Mouse (Mus musculus): ENCODE results near the gene Gng8. TPM values are rescaled to one million over a fixed set of nuclear protein-coding genes. Genes with fewer than 3 reads are reported as not detected.
A peak's percentile ranks its signal among the peaks of the same experiment; 100 is the strongest.

Gene Gng8
- polyA plus RNA-seq, 1 experiment from 2014 or later, result 0.81 TPM

DNA sequence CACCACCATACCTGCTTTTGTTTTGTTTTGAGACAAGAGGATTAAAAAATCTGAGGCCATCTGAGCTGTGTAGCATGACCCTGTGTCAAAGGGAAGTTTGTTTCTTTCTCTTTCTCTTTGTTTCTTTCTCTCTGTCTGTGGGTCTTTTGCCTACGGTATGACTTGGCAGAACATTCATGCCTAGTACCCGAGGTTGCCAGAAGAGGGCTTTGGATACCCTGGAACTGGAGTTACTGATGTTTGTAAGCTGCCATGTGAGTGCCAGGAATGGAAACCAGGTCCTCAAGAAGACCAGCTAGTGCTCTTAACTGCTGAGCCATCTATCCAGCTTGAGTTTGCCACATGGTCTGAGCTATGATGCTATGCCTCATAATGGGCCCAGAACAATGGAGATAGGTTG is 36.8 kb downstream of the Gng8 start:
- DNase-seq, result no peak
- no peak for ATAC-seq (ENCODE audit: low read depth)
- Histone ChIP-seq H3K4me2 (no peak overlapping the region), H3K4me3 (replicated peaks) (no peak overlapping the region), H3K27ac (no peak overlapping the region), H3K36me3 (no peaks in the 10 kb centered on the region), H3K9ac (no peak overlapping the region), H3K9me3 (replicated peaks) (no peaks in the 10 kb centered on the region), H3K27me3 (no peaks in the 10 kb centered on the region), H3K4me1 (replicated peaks) (peaks cover 10% of the 10 kb centered on the region)
- 23% methylated on average over 2 of the region's 2 CpGs for WGBS (ENCODE audit: insufficient replicate concordance)

DNA sequence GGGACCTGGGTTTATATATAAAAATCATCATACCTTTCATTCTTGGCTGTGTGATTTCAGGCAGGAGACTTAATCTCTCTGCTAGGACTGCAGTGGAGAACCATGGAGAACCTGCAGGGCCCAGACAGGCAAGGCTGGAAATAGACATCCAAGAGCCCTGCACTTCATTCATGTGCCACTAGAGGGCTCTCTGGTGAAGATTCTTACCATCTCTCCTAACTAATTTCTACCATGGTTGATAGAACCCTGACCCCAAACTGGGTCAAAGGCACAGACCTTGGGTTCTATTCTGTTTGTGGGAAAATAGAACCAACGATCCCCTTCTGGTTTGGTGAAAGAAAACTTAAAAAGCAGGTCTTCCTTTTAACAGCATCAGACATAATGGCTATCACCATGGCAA is 39.3 kb downstream of the Gng8 start:
- DNase-seq (no peak), ATAC-seq (ENCODE audit: low read depth) (no peak)
- Histone ChIP-seq H3K4me2 (no peak overlapping the region), H3K4me1 (replicated peaks) (0 out of 2 replicates have a peak, but pooled peaks cover 2% of the 10 kb centered on the region), H3K36me3 (no peaks in the 10 kb centered on the region), H3K9ac (no peak overlapping the region), H3K27ac (no peak overlapping the region), H3K4me3 (replicated peaks) (no peak overlapping the region), H3K9me3 (replicated peaks) (no peaks in the 10 kb centered on the region), H3K27me3 (peaks cover 5% of the 10 kb centered on the region; the same call in 1 of the 2 replicates)
- 7% methylated on average over 1 of the region's 1 CpGs for WGBS (ENCODE audit: insufficient replicate concordance)

DNA sequence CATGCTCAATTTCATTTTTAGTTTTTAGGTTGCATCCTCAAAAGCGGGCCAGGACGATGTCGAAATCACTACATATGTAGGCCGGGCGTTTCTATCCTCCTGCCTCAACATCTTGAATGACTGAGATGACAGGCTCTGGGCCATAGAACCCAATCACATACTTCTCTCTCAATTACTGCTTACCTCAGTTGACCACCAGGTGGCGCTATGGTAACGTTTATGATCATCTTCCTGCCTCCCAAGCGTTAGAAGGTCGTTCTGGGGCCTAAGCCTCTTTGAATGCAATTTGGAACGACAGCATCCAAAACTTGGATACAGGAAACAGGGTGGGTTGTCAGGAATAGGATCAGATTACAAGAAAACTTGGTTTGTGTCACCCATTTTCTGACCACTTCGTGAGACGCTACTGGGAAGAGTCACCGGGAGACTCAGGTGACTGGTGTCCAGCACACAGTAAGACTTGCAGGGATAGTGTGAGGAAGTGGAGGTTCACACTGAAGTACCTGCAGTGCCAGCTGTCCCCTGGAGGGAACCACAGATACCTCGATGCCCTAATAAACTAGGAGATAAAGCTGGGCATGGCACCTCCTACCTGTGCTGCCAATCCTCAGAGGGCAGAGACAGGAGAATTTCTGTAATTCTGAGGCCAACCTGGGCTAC is 40.5 kb downstream of the Gng8 start:
- Histone ChIP-seq H3K36me3 (no peaks in the 10 kb centered on the region), H3K4me2 (no peak overlapping the region), H3K27me3 (peaks cover 5% of the 10 kb centered on the region; the same call in 1 of the 2 replicates), H3K27ac (no peak overlapping the region), H3K9ac (no peak overlapping the region), H3K4me3 (replicated peaks) (no peak overlapping the region), H3K4me1 (replicated peaks) (0 out of 2 replicates have a peak, but pooled peaks cover 2% of the 10 kb centered on the region), H3K9me3 (replicated peaks) (no peaks in the 10 kb centered on the region)
- DNase-seq, result peak; percentile 54
- WGBS (ENCODE audit: insufficient replicate concordance), result 19% methylated on average over 14 of the region's 14 CpGs
- peak; percentile 42 for ATAC-seq (ENCODE audit: low read depth)

GRCm38 (mm10) chr7:16932704-16933577 is 41.4 kb downstream of the Gng8 start:
- Histone ChIP-seq H3K9ac (no peak overlapping the region), H3K4me1 (replicated peaks) (0 out of 2 replicates have a peak, but pooled peaks cover 2% of the 10 kb centered on the region), H3K27ac (no peak overlapping the region), H3K4me2 (no peak overlapping the region), H3K4me3 (replicated peaks) (no peak overlapping the region), H3K36me3 (no peaks in the 10 kb centered on the region), H3K9me3 (replicated peaks) (no peaks in the 10 kb centered on the region), H3K27me3 (peaks cover 5% of the 10 kb centered on the region; the same call in 1 of the 2 replicates)
- DNase-seq (no peak), ATAC-seq (ENCODE audit: low read depth) (no peak)
- 34% methylated on average over 14 of the region's 14 CpGs for WGBS (ENCODE audit: insufficient replicate concordance)

GRCm38 (mm10) chr7:16937312-16937711 is 45.7 kb downstream of the Gng8 start:
- no peak overlapping the region for H3K4me2 ChIP-seq
- H3K9me3 ChIP-seq (replicated peaks), result no peaks in the 10 kb centered on the region
- peaks cover 24% of the 10 kb centered on the region for H3K27me3 ChIP-seq
- no peak overlapping the region for H3K9ac ChIP-seq
- ATAC-seq (ENCODE audit: low read depth), result no peak
- DNase-seq, result no peak
- 0 out of 2 replicates have a peak, but pooled peaks cover 2% of the 10 kb centered on the region for H3K4me1 ChIP-seq (replicated peaks)
- H3K36me3 ChIP-seq, result no peaks in the 10 kb centered on the region
- 39% methylated on average over 4 of the region's 4 CpGs for WGBS (ENCODE audit: insufficient replicate concordance)
- no peak overlapping the region for H3K27ac ChIP-seq
- H3K4me3 ChIP-seq (replicated peaks), result no peak overlapping the region

DNA sequence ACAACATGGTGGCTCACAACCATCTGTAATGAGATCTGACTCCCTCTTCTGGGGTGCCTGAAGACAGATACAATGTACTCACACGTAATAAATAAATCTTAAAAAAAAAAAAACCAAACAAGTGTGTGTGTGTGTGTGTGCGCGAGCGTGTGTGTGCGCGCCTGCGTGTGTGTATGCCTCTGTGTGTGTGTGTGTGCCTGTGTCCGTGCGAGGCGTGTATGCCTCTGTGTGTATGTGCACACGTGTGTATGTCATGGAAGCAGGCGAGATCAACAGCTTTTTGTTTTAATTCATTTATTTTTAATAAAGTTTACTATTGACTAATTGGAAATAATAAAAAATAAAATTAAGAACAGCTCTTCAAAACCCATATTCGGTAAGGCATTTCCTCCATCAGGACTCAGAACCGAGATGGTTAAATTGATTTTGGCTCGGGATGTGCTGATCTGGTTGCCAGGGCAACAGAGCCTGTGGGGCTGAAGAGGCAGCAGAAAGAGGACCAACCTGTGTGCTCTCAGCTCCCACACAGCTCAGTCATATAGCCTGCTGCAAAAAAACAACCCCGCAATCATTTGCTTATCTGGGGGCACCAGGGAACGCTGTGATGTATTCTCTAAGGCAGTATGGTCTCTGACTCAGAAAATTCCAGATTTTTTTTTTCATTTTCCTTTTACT is 46.7 kb downstream of the Gng8 start:
- H3K4me2 ChIP-seq, result no peak overlapping the region
- WGBS (ENCODE audit: insufficient replicate concordance), result 58% methylated on average over 17 of the region's 17 CpGs
- peaks cover 33% of the 10 kb centered on the region for H3K27me3 ChIP-seq
- H3K4me3 ChIP-seq (replicated peaks), result no peak overlapping the region
- ATAC-seq (ENCODE audit: low read depth) (no peak), DNase-seq (no peak)
- no peaks in the 10 kb centered on the region for H3K36me3 ChIP-seq
- no peak overlapping the region for H3K27ac ChIP-seq
- H3K4me1 ChIP-seq (replicated peaks), result no peaks in the 10 kb centered on the region
- no peaks in the 10 kb centered on the region for H3K9me3 ChIP-seq (replicated peaks)
- no peak overlapping the region for H3K9ac ChIP-seq

- no peak overlapping the region for H3K4me3 ChIP-seq (replicated peaks)
These were observed 48.7 kb downstream of the Gng8 start for GRCm38 (mm10) chr7:16940292-16940691.

DNA sequence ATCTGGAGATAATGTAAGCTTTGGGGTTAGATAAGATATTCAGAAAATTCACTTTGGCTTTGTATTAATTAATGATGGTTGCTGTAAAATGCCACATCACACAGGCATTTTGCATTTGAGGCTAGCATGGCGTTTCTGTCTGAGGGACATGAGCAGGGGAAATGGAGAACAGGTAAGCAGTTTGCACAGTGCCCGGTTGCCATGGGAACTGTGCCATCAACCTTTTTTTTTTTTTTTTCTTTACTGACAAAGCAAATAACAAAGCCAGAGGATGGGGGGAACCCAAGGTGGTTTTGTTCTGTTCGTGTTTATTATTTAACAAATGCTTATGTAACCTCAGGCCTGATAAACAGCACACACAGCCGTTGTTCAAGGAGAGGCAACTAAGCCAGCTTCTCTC is 51.3 kb downstream of the Gng8 start:
- ATAC-seq (ENCODE audit: low read depth) (no peak), DNase-seq (no peak)
- H3K27ac ChIP-seq, result no peak overlapping the region
- WGBS (ENCODE audit: insufficient replicate concordance), result 45% methylated on average over 4 of the region's 4 CpGs
- H3K4me1 ChIP-seq (replicated peaks), result peaks cover 17% of the 10 kb centered on the region; the same call in 1 of the 2 replicates
- H3K9me3 ChIP-seq (replicated peaks), result no peaks in the 10 kb centered on the region
- no peak overlapping the region for H3K9ac ChIP-seq
- no peaks in the 10 kb centered on the region for H3K36me3 ChIP-seq
- peaks cover 74% of the 10 kb centered on the region for H3K27me3 ChIP-seq
- H3K4me3 ChIP-seq (replicated peaks), result no peak overlapping the region
- no peak overlapping the region for H3K4me2 ChIP-seq

More at GRCm38 (mm10) chr7:16940292-16940691, 48.7 kb downstream of the Gng8 start:
- DNase-seq (no peak), ATAC-seq (ENCODE audit: low read depth) (no peak)
- no peak overlapping the region for H3K27ac ChIP-seq
- no peaks in the 10 kb centered on the region for H3K9me3 ChIP-seq (replicated peaks)
- H3K4me1 ChIP-seq (replicated peaks), result 0 out of 2 replicates have a peak, but pooled peaks cover 6% of the 10 kb centered on the region
- H3K36me3 ChIP-seq, result no peaks in the 10 kb centered on the region
- no peak overlapping the region for H3K9ac ChIP-seq
- H3K4me2 ChIP-seq, result no peak overlapping the region
- WGBS (ENCODE audit: insufficient replicate concordance), result 53% methylated on average over 7 of the region's 7 CpGs
- peaks cover 49% of the 10 kb centered on the region for H3K27me3 ChIP-seq

DNA sequence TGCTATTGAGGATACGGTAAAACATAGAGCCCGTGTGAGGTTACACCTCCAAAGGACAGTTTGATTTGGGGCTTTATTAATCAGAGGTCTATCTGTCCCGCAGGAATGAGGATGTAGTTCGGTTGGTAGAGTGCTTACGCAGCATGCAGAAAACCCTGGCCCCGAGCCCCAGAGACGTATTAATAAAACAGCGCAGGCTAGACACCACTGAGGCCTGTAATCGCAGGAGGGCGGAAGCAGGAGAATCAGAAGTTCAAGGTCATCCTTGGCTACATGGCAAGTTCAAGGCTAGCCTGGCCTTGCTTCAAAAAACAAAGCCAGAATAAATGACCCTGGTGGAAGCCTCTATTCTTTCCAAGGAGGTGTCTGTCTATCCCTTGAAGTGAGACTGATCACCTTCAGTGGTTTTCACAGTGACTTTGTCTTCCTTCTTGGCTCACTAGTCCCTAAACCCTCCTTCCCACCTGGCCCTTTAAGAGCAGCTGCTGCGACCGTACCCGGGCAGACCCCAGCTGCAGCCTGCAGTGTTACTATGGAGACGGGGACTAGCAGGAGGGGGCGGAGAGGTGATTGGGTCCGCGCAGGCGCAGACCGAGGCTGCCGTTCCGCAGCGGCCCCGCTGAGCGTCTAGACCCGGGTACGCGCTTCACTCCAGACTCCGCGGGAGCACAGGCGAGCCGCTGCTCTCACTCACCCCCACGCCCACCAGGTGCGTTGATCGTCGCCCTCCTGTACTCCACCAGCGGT is 52.6 kb downstream of the Gng8 start, which contains the start of gene Pnmal2:
Pnmal2 (plus strand) TSS at position 622 of the 747 bp plus-strand sequence.
- Histone ChIP-seq H3K36me3 (no peaks in the 10 kb centered on the region), H3K4me3 (replicated peaks) (peak within 1 kb of the TSS; percentile 54), H3K9me3 (replicated peaks) (no peaks in the 10 kb centered on the region), H3K27ac (no peak within 1 kb of the TSS), H3K27me3 (peaks cover 88% of the 10 kb centered on the region), H3K9ac (peak within 1 kb of the TSS; percentile 48; the same call in 1 of the 2 replicates), H3K4me1 (replicated peaks) (peaks cover 17% of the 10 kb centered on the region; the same call in 1 of the 2 replicates), H3K4me2 (peak within 1 kb of the TSS; percentile 65)
- no peak for DNase-seq
- peak; percentile 34; the same call in 1 of the 2 replicates for ATAC-seq (ENCODE audit: low read depth)
- whole genome bisulfite sequencing (ENCODE audit: insufficient replicate concordance), result 16% methylated on average over 36 of the region's 36 CpGs

GRCm38 (mm10) chr7:16944808-16945315 is 53.3 kb downstream of the Gng8 start:
- peak overlapping the region; percentile 54 for H3K4me3 ChIP-seq (replicated peaks)
- H3K4me2 ChIP-seq, result peak overlapping the region; percentile 65
- peaks cover 92% of the 10 kb centered on the region for H3K27me3 ChIP-seq
- 3% methylated on average over 22 of the region's 22 CpGs for WGBS (ENCODE audit: insufficient replicate concordance)
- ATAC-seq (ENCODE audit: low read depth) (no peak), DNase-seq (no peak)
- no peaks in the 10 kb centered on the region for H3K9me3 ChIP-seq (replicated peaks)
- H3K4me1 ChIP-seq (replicated peaks), result peaks cover 21% of the 10 kb centered on the region
- no peak overlapping the region for H3K27ac ChIP-seq
- H3K9ac ChIP-seq, result peak overlapping the region; percentile 48; the same call in 1 of the 2 replicates
- no peaks in the 10 kb centered on the region for H3K36me3 ChIP-seq

All from liver, embryonic 13.5 days (tissue).